Mouse (Mus musculus): ENCODE measurements around the gene Rad23b.
"Not testable (repeated sequence)": the region's sequence is repeated elsewhere in the genome, so short reads cannot be mapped to it uniquely, and the experiment has no call there.

- not testable (repeated sequence) for TF ChIP-seq CTCF (IDR thresholded peaks at IDR 0.05; ENCODE audit: low read depth); EP300 (optimal IDR thresholded peaks at IDR 0.05)
Observed at GRCm38 (mm10) chr4:55318350-55318749, 31.5 kb upstream of the Rad23b start.
